Mouse (Mus musculus) spleen, adult 12 weeks (tissue): Measurements from ENCODE around the gene Ift46.

Experiments used
- DNase-seq: peaks from one replicate; pipeline ENCODE4 v3.0.0; 2022; ENCODE audit warnings: low spot score

The Ift46 gene

GRCm38 (mm10) chr9:44767101-44768028 is at the start of gene Ift46, which contains the start of gene Arcn1:
Gene Ift46 (plus strand): TSS chr9:44767908.
Gene Arcn1 (minus strand): TSS chr9:44767845.
- DNase-seq = peak; percentile 76

- no peak for DNase-seq
Observed at GRCm38 (mm10) chr9:44718937-44719631, 48.6 kb upstream of the Ift46 start.

GRCm38 (mm10) chr9:44719632-44720357 is 47.9 kb upstream of the Ift46 start:
- DNase-seq = no peak

GRCm38 (mm10) chr9:44720358-44721153 is 47.2 kb upstream of the Ift46 start:
- no peak for DNase-seq

GRCm38 (mm10) chr9:44721154-44721876 is 46.4 kb upstream of the Ift46 start:
- DNase-seq = no peak

- no peak for DNase-seq
Observed at GRCm38 (mm10) chr9:44721877-44722186, 45.9 kb upstream of the Ift46 start.

- no peak for DNase-seq
Observed at GRCm38 (mm10) chr9:44722575-44722974, 45.1 kb upstream of the Ift46 start.

- no peak for DNase-seq
Observed at GRCm38 (mm10) chr9:44723008-44723407, 44.7 kb upstream of the Ift46 start.

GRCm38 (mm10) chr9:44723521-44724041 is 44.1 kb upstream of the Ift46 start:
- no peak for DNase-seq

- DNase-seq = no peak
Observed at GRCm38 (mm10) chr9:44724223-44724622, 43.5 kb upstream of the Ift46 start.

GRCm38 (mm10) chr9:44724665-44725064 is 43.0 kb upstream of the Ift46 start:
- no peak for DNase-seq

- DNase-seq = no peak
Observed at GRCm38 (mm10) chr9:44726431-44727146, 41.1 kb upstream of the Ift46 start.

GRCm38 (mm10) chr9:44727441-44727840 is 40.3 kb upstream of the Ift46 start:
- no peak for DNase-seq

GRCm38 (mm10) chr9:44732130-44732549 is 35.6 kb upstream of the Ift46 start:
- no peak for DNase-seq

GRCm38 (mm10) chr9:44732921-44733530 is 34.7 kb upstream of the Ift46 start:
- DNase-seq = no peak

- DNase-seq = no peak
Observed at GRCm38 (mm10) chr9:44733671-44734523, 33.8 kb upstream of the Ift46 start.

GRCm38 (mm10) chr9:44734524-44735494 is 32.9 kb upstream of the Ift46 start, which contains the start of gene Phldb1:
Gene Phldb1 (minus strand): TSS chr9:44735198.
- no peak for DNase-seq
